Mouse (Mus musculus): Measurements from ENCODE around the gene Agfg2. TPM values are rescaled to one million over a fixed set of nuclear protein-coding genes. Genes with fewer than 3 reads are reported as not detected.
"Not testable (repeated sequence)": the region's sequence is repeated elsewhere in the genome, so short reads cannot be mapped to it uniquely, and the experiment has no call there.

Gene Agfg2
- polyA plus RNA-seq, 1 experiment from 2014 or later = 28.0 TPM

DNA sequence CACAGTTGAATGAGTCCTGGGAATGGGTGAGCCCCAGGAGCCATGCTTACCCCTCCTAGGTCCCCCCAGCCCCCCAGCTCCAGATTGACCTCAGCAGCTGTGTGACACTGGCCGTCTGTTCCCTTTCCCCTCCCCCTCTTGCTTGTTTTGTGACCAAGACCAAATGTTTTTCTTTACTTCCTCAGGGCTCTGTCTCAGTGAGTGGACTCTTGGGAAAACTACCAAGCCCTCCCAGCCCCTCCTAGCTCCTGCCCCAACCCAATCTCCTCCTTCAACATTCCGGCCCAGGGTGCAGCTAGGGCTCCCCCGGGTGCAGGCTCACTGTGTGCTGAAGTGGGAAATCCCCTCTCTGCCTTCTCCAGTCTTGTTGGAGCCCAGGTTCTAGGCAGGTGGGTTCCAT is 53.9 kb downstream of the Agfg2 start:
- H3K9me3 ChIP-seq = no peaks in the 10 kb centered on the region
- H3K36me3 ChIP-seq (replicated peaks) = peaks cover 49% of the 10 kb centered on the region
- 57% methylated on average over 3 of the region's 3 CpGs for WGBS
- no peak for DNase-seq (ENCODE audit: extremely low spot score, low spot score)
- peaks cover 58% of the 10 kb centered on the region for H3K4me1 ChIP-seq
- peak overlapping the region; percentile 93 for H3K27ac ChIP-seq
- H3K4me3 ChIP-seq = peak overlapping the region; percentile 72
- H3K27me3 ChIP-seq (ENCODE audit: poor library complexity, severe bottlenecking) = no peaks in the 10 kb centered on the region

DNA sequence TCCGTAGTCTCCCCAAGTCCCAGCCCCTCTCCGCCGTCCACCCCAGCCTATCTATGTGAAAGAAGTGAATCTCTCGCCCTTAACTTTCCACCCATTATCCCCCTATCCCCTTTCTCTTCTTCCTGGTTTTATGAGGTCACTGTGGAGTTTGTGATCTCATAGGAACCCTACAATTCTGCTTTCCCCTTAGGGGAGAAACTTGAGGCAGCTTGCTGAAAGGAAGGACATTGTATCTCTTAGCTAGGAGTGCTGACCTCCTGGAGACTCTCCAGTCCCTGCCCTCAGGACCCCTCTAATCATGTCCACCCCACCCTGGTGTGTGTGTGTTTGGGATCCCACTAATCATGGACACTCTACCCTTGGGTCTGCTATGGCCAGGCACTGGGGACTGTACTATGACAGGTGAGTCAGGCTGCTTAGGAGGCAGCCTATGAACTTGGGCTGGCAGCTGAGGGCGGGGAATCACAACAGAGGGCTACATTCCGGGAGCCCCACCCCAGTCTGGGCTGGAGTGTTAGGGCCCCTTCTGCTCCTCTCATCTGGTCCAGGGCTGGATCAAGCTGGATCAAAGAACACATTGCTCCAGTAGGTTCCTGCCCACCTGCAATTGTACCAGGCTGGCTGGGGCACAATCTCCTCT is 54.5 kb downstream of the Agfg2 start:
- Histone ChIP-seq H3K36me3 (replicated peaks) (peaks cover 43% of the 10 kb centered on the region), H3K27me3 (ENCODE audit: poor library complexity, severe bottlenecking) (no peaks in the 10 kb centered on the region), H3K27ac (peak overlapping the region; percentile 93), H3K9me3 (no peaks in the 10 kb centered on the region), H3K4me1 (peaks cover 63% of the 10 kb centered on the region), H3K4me3 (peak overlapping the region; percentile 72)
- 22% methylated on average over 6 of the region's 6 CpGs for WGBS
- no peak for DNase-seq (ENCODE audit: extremely low spot score, low spot score)

DNA sequence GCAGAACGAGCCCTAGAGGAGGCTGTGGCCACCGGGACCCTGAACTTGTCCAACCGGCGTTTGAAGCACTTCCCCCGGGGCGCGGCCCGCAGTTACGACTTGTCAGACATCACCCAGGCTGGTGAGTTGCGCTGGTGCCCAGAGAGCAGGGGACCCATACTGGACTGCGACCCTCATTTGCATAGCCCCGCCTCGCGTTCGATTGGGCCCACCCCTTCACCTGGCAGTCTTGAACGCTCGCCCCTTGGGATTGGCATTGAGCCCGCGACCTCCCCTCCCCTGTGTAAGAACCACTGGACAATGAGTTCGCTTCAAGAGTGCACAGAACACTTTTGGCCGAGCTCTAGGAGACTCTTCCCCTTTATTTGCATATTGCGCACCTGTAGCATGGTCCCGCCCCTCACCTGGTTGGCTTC is 55.2 kb downstream of the Agfg2 start:
- Histone ChIP-seq H3K4me3 (peak overlapping the region; percentile 72), H3K27ac (peak overlapping the region; percentile 93), H3K36me3 (replicated peaks) (peaks cover 36% of the 10 kb centered on the region), H3K4me1 (peaks cover 68% of the 10 kb centered on the region), H3K27me3 (ENCODE audit: poor library complexity, severe bottlenecking) (no peaks in the 10 kb centered on the region), H3K9me3 (no peaks in the 10 kb centered on the region)
- DNase-seq (ENCODE audit: extremely low spot score, low spot score) = no peak
- WGBS = under 1% methylated on average over 23 of the region's 23 CpGs

DNA sequence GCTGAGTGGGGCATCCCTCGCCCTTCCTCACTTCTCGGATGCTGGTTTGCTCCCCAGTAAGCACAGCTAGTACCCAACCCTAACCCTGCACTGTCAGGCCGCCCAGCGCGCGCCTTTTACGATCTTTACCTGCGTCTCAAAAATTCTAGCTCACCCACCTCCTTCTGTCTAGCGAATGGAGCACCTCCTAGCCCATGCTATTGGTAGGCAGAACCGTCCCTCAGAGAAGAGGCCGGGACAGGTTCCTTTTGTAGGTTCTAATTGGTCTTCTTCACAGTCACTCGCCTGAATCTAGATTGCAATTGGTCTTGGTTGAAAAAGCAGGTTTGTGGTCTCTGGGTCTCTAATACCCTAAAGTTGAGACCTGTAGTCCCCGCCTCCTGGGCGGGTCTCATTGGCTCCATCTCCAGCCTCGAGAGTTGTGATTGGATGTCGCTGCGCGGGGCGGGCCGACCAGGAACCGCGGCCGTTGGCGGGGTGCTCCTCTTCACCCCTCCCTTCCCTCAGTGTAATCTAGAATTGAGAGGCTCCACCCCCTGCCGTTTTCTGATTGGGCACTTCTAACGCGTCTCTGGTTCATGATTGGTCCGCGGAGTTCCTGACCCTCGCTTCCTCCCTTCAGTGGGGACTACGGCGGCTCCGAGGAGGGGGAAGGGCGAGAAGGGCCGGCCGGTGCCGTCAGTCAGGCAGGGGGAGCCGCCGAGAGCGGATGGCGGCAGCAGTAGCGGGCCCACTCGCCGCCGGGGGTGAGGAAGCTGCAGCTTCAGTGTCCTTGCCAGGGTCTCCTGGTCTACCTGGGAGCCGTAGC is 55.8 kb downstream of the Agfg2 start, which contains the start of the genes Fbxo24, Lrch4 and Gm20605:
Gene Fbxo24, minus strand, starts transcription at position 505 of the 808 bp plus-strand sequence.
Gene Lrch4, plus strand, starts transcription at position 624 of the 808 bp plus-strand sequence.
Gene Gm20605, plus strand, starts transcription at position 678 of the 808 bp plus-strand sequence.
- Histone ChIP-seq H3K4me3 (peak within 1 kb of the TSS; percentile 72), H3K36me3 (replicated peaks) (peaks cover 30% of the 10 kb centered on the region), H3K27me3 (ENCODE audit: poor library complexity, severe bottlenecking) (no peaks in the 10 kb centered on the region), H3K27ac (peak within 1 kb of the TSS; percentile 93), H3K9me3 (no peaks in the 10 kb centered on the region), H3K4me1 (peaks cover 69% of the 10 kb centered on the region)
- peak; percentile 99 for DNase-seq (ENCODE audit: extremely low spot score, low spot score)
- under 1% methylated on average over 46 of the region's 46 CpGs for WGBS

DNA sequence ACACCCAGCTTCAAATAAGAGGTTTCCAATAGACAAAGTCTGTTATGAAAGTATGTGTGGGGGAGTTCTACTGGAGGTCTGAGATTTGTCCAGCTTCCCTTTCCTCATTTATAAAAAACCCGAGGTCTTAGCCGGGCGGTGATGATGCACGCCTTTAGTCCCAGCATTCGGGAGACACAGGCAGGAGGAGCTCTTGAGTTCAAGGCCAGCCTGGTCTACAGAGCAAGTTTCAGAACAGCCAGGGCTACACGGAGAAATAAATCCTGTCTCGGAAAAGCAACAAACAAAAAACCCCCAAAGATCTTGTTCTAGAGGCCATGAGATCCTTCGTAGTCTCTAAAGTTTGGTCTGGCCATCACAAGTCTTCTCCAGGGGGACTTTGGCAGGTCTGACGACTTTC is 56.5 kb downstream of the Agfg2 start:
- Histone ChIP-seq H3K27me3 (ENCODE audit: poor library complexity, severe bottlenecking) (no peaks in the 10 kb centered on the region), H3K9me3 (no peaks in the 10 kb centered on the region), H3K4me3 (peak overlapping the region; percentile 72), H3K4me1 (peaks cover 67% of the 10 kb centered on the region), H3K27ac (peak overlapping the region; percentile 93), H3K36me3 (replicated peaks) (peaks cover 23% of the 10 kb centered on the region)
- DNase-seq (ENCODE audit: extremely low spot score, low spot score) = no peak
- WGBS = 2% methylated on average over 9 of the region's 9 CpGs

DNA sequence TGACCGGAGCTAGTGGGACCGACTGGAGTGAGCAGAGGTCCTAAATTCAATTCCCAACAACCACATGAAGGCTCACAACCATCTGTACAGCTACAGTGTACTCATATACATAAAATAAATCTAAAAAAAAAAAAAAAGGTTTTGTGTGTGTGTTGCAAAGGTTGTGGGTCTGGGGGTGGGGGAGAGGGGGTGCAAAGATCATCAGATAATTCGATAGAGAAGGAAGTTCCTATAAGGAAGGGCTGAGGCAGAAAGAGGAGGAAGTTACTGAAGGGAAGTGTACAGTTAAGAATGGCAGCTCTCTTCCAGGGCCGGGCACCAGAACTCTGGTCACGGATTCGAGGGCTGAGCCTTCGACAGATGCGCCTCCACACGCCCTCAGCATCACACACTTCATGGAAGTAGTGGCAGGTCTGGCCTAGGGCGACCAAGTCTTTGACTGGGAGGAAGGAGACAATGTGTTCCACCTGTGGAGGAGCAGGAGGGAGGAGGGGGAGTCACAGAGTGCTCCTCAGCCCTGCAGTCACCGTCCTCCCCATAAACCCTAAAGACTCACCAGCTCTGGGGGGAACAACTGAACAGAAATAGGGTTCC is 60.5 kb downstream of the Agfg2 start:
- no peaks in the 10 kb centered on the region for H3K27me3 ChIP-seq (ENCODE audit: poor library complexity, severe bottlenecking)
- no peak overlapping the region for H3K27ac ChIP-seq
- H3K9me3 ChIP-seq = no peaks in the 10 kb centered on the region
- peaks cover 33% of the 10 kb centered on the region for H3K4me1 ChIP-seq
- H3K4me3 ChIP-seq = no peak overlapping the region
- DNase-seq (ENCODE audit: extremely low spot score, low spot score) = no peak
- no peaks in the 10 kb centered on the region for H3K36me3 ChIP-seq (replicated peaks)
- WGBS = 85% methylated on average over 11 of the region's 11 CpGs

DNA sequence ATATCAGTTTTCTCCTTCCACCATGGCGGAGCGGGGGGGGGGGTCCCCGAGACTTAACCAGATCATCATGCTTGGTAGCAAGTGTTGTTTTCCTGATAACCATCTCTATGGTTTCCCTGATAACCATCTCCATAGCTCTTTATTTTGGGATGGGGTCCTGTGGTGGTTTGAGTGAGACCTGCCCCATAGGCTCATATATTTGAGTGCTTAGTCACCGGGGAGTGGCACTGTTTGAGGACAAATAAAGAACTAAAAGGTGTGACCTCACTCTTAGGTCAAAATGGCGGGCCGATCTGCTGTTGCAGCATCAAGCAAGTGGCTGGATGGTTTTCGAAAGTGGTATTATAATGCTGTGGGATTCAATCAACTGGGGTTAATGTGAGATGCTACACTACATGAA is 69.2 kb downstream of the Agfg2 start:
- no peaks in the 10 kb centered on the region for H3K36me3 ChIP-seq (replicated peaks)
- 91% methylated on average over 7 of the region's 7 CpGs for WGBS
- no peaks in the 10 kb centered on the region for H3K27me3 ChIP-seq (ENCODE audit: poor library complexity, severe bottlenecking)
- H3K4me1 ChIP-seq = peaks cover 38% of the 10 kb centered on the region
- H3K4me3 ChIP-seq = no peak overlapping the region
- H3K9me3 ChIP-seq = no peaks in the 10 kb centered on the region
- no peak for DNase-seq (ENCODE audit: extremely low spot score, low spot score)
- H3K27ac ChIP-seq = no peak overlapping the region

DNA sequence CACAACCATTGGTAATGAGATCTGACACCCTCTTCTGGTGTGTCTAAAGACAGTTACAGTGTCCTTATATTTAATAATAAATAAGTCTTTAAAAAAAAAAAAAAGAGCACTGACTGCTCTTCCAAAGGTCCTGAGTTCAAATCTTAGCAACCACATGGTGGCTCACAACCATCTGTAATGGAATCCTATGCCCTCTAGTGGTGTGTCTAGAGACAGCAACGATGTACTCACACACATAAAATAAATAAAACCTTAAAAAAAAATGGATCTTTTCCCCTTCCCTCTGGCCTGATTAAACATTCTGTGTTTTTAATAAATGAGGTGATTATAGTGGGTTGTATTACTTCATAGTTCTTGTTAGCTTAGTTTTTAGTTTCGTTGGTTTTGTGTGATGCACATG is 69.6 kb downstream of the Agfg2 start:
- not testable (repeated sequence) for H3K4me3 ChIP-seq; H3K27ac ChIP-seq; H3K27me3 ChIP-seq (ENCODE audit: poor library complexity, severe bottlenecking); H3K36me3 ChIP-seq (replicated peaks); H3K9me3 ChIP-seq; DNase-seq (ENCODE audit: extremely low spot score, low spot score)
- peaks cover 42% of the 10 kb centered on the region for H3K4me1 ChIP-seq
- WGBS = 98% methylated on average over 2 of the region's 2 CpGs

DNA sequence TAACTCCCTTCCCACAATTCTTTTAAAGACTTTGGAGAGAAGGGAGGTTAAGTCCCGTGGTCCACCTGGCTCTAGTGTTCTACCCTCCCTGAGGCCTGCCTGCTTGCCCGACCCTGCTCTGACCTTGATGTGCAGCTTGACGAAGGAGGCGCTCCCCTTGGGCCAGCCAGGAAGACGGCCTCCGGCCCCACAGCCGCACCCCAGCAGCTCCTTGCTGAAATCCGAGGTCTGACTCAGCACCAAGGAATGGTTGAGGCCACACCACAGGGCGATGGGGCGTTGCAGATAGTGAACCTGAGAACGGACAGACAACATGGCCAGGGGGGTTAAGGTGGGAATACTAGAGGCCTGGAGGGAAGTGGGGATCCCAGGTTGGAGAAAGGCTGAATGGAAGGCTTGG is 71.0 kb downstream of the Agfg2 start, which contains the start of gene Pcolce:
Gene Pcolce, minus strand, starts transcription at position 235 of the 400 bp plus-strand sequence.
- H3K36me3 ChIP-seq (replicated peaks) = no peaks in the 10 kb centered on the region
- no peaks in the 10 kb centered on the region for H3K9me3 ChIP-seq
- H3K27ac ChIP-seq = peak within 1 kb of the TSS; percentile 84
- H3K27me3 ChIP-seq (ENCODE audit: poor library complexity, severe bottlenecking) = peaks cover 13% of the 10 kb centered on the region
- H3K4me3 ChIP-seq = no peak within 1 kb of the TSS
- no peak for DNase-seq (ENCODE audit: extremely low spot score, low spot score)
- H3K4me1 ChIP-seq = peaks cover 56% of the 10 kb centered on the region
- 64% methylated on average over 11 of the region's 11 CpGs for WGBS

DNA sequence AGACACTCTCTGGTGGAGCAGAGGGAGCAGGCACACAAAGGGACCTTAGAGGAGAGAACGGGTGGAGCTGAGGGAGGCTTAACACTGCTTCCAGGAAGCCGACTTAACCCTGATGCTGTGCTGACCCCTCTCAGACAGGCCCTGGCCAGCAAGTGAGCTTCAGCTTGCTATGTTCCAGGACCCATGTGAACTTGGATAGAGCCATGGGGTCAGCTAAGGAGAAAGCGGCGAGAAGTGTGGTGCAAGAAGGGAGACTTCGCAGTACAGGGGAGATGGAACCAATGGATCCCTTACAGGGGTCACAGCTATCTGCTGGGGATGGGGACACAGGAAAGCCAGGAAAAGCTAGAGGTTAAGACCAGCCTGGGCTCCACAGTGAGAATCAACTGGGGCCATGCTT is 71.5 kb downstream of the Agfg2 start:
- no peak overlapping the region for H3K4me3 ChIP-seq
- 63% methylated on average over 5 of the region's 5 CpGs for WGBS

DNA sequence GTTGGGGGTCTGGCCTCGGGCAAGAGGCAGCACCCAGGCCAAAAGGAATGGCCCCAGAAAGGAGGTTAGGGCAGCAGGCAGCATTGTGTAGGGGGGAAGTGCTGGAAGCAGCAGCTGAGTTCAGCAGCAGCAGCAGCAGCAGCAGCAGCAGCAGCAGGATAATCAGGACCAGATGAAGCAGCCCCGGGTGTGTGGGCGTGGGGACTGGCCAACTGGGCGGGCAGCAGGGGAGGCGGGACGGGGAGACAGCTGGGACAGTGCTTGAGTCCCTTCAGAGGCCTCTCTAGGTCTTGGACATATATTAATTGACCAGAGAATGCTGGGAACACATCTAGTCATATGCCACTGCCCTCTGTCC is 73.3 kb downstream of the Agfg2 start:
- peaks cover 34% of the 10 kb centered on the region for H3K27me3 ChIP-seq (ENCODE audit: poor library complexity, severe bottlenecking)
- peak overlapping the region; percentile 40 for H3K4me3 ChIP-seq
- H3K27ac ChIP-seq = peak overlapping the region; percentile 84
- peaks cover 70% of the 10 kb centered on the region for H3K4me1 ChIP-seq
- no peaks in the 10 kb centered on the region for H3K9me3 ChIP-seq
- H3K36me3 ChIP-seq (replicated peaks) = peaks cover 13% of the 10 kb centered on the region
- WGBS = 25% methylated on average over 6 of the region's 6 CpGs
- DNase-seq (ENCODE audit: extremely low spot score, low spot score) = peak; percentile 56

More for the DNA sequence above, 71.5 kb downstream of the Agfg2 start:
- DNase-seq (ENCODE audit: extremely low spot score, low spot score) = no peak
- Histone ChIP-seq H3K27ac (peak overlapping the region; percentile 84), H3K4me1 (peaks cover 60% of the 10 kb centered on the region), H3K36me3 (replicated peaks) (no peaks in the 10 kb centered on the region), H3K27me3 (ENCODE audit: poor library complexity, severe bottlenecking) (peaks cover 18% of the 10 kb centered on the region), H3K9me3 (no peaks in the 10 kb centered on the region)

DNA sequence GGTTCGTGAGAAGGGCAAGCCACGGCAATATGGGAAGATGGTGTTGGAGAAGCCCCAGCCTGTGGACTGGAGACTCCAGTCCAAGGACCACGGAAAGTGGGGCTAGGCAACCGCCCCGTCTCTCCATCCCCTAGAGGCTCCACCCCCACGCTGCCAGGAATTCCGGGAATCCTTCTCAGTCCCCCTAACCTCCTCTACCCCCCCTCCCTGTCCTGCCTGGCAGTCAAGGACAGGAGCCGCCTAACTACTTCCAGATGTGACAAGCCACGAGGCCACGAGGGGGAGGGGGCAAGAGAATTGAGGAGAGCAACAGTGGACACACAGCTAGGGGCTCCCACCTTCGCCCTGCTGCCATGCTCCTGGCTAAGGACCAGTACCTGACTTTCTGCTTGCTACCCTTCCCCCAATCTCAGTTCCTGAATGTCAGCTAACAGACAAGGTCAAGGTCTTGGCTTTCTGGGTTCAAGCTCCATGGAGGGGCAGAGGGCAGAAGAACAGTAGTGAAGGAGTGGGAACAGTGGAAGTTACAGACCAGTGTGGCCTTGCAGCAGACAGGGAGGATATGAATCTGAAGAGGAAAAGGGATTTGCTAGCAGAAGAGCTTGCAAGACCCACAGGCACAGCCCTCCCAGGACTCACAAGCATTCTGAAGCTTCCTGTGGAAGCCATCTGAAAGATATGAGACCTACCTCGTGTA is 73.8 kb downstream of the Agfg2 start:
- H3K9me3 ChIP-seq = no peaks in the 10 kb centered on the region
- DNase-seq (ENCODE audit: extremely low spot score, low spot score) = peak; percentile 74
- H3K36me3 ChIP-seq (replicated peaks) = peaks cover 19% of the 10 kb centered on the region
- peak overlapping the region; percentile 84 for H3K27ac ChIP-seq
- H3K27me3 ChIP-seq (ENCODE audit: poor library complexity, severe bottlenecking) = peaks cover 34% of the 10 kb centered on the region
- WGBS = 13% methylated on average over 12 of the region's 12 CpGs
- H3K4me1 ChIP-seq = peaks cover 70% of the 10 kb centered on the region
- H3K4me3 ChIP-seq = peak overlapping the region; percentile 40

Measured in forebrain, embryonic 10.5 days (tissue).